Mouse (Mus musculus): ENCODE data around the gene Slc44a1.

DNA sequence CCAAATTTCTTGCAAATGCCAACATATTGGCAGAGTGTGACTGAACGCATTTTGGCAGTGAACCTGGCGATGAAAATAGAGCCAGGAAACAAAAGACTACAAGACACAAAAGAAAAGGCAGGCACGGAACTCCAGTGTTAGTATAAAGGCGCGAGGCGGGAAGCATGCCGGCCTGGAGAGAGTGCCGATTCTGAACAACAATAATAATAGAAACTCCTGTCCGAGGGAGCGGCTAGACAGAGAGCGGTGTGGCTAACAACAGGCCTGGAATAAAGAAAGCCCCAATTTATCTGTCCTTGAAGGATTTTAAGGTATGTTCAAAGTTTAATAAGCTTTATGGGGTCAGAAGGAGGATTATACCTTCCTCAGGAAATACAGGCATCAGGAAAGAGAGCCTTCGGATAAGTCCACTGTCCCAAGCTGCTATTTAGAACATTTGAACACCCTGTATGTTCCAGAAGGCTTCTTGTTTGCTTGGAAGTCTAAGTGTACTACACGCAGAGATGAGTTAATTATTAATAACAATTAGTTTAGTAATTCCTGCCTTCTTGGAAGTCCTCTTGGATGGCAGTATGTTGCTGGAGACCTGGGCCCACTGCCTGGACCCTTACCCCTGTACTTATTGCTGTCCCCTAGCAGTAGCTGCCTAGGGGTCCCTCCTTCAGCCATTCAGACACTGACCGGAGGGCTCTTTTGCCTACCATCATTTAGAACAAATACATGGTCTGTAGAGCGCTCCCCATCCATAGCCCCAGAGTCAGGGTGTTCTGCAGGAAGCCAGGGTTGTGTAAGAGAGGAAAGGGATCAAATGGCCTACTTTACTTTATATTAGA lies 156.1 kb downstream of the Slc44a1 start:
- no peak for TF ChIP-seq POLR2A (IDR thresholded peaks at IDR 0.05; ENCODE audit: borderline replicate concordance, low read depth, low read length)
- no peak for TF ChIP-seq CTCF (IDR thresholded peaks at IDR 0.05; ENCODE audit: low read depth, low read length)
